Mouse (Mus musculus) megakaryocyte progenitor cell, adult 5-6 weeks (primary cell): ENCODE measurements around the gene Tnni3k. TPM values are rescaled to one million over a fixed set of nuclear protein-coding genes. Genes with fewer than 3 reads are reported as not detected.
A peak's percentile ranks its signal among the peaks of the same experiment; 100 is the strongest.

Experiments used
- ATAC-seq: replicated peaks from 2 replicates; pipeline ENCODE4 v1.8.0; 2016; ENCODE audit warnings: mild to moderate bottlenecking, moderate TSS enrichment, inconsistent platforms; ENCODE audit not compliant: poor library complexity
- total RNA-seq, 2 experiments: library from RNA; stranded (forward) in 1 of 2; stranded (reverse) in 1 of 2; fragments of 157-497, 149-512 nt in 1 of 2; fragments of 200-1000 nt in 1 of 2; gene quantifications; 2 replicates each; pipeline versions ENCODE4 v1.2.3 to v1.2.4; 2015 to 2017

Tnni3k gene
- total RNA-seq, 2 experiments from 2014 or later = not detected

- ATAC-seq = no peak
These were observed 217.3 kb downstream of the Tnni3k start for GRCm38 (mm10) chr3:154837861-154838260.

GRCm38 (mm10) chr3:154836137-154836536 is 219.1 kb downstream of the Tnni3k start:
- no peak for ATAC-seq

- no peak for ATAC-seq
These were observed 220.8 kb downstream of the Tnni3k start for GRCm38 (mm10) chr3:154834373-154834772.

GRCm38 (mm10) chr3:154825739-154826138 is 229.5 kb downstream of the Tnni3k start:
- ATAC-seq = no peak

- ATAC-seq = no peak
These were observed 230.5 kb downstream of the Tnni3k start for GRCm38 (mm10) chr3:154824713-154825112.

- ATAC-seq = 0 out of 2 replicates have a peak, but pooled peaks have one; percentile 44
These were observed 235.5 kb downstream of the Tnni3k start for GRCm38 (mm10) chr3:154819684-154820083.

GRCm38 (mm10) chr3:154817732-154818131 is 237.5 kb downstream of the Tnni3k start:
- peak; percentile 97 for ATAC-seq

- no peak for ATAC-seq
These were observed 238.2 kb downstream of the Tnni3k start for GRCm38 (mm10) chr3:154816801-154817625.

GRCm38 (mm10) chr3:154816231-154816630 is 239.0 kb downstream of the Tnni3k start:
- no peak for ATAC-seq

- ATAC-seq = no peak
These were observed 239.6 kb downstream of the Tnni3k start for GRCm38 (mm10) chr3:154815606-154816005.

- ATAC-seq = no peak
These were observed 242.3 kb downstream of the Tnni3k start for GRCm38 (mm10) chr3:154812893-154813292.

GRCm38 (mm10) chr3:154811833-154812232 is 243.4 kb downstream of the Tnni3k start:
- no peak for ATAC-seq

- ATAC-seq = no peak
These were observed 243.9 kb downstream of the Tnni3k start for GRCm38 (mm10) chr3:154811281-154811680.

GRCm38 (mm10) chr3:154810273-154810870 is 244.8 kb downstream of the Tnni3k start:
- no peak for ATAC-seq

- ATAC-seq = no peak
These were observed 248.6 kb downstream of the Tnni3k start for GRCm38 (mm10) chr3:154806626-154807025.

- no peak for ATAC-seq
These were observed 254.2 kb downstream of the Tnni3k start for GRCm38 (mm10) chr3:154800888-154801429.

GRCm38 (mm10) chr3:154800454-154800853 is 254.8 kb downstream of the Tnni3k start:
- ATAC-seq = no peak

- ATAC-seq = no peak
These were observed 256.4 kb downstream of the Tnni3k start for GRCm38 (mm10) chr3:154798806-154799205.

GRCm38 (mm10) chr3:154793571-154793970 is 261.6 kb downstream of the Tnni3k start:
- no peak for ATAC-seq

GRCm38 (mm10) chr3:154787611-154788010 is 267.6 kb downstream of the Tnni3k start:
- no peak for ATAC-seq

GRCm38 (mm10) chr3:154786354-154786753 is 268.9 kb downstream of the Tnni3k start:
- ATAC-seq = no peak
